Mouse (Mus musculus): Measurements from ENCODE around the gene Pex11b. TPM values are rescaled to one million over a fixed set of nuclear protein-coding genes. Genes with fewer than 3 reads are reported as not detected.
A peak's percentile ranks its signal among the peaks of the same experiment; 100 is the strongest.
"Not testable (repeated sequence)": the region's sequence is repeated elsewhere in the genome, so short reads cannot be mapped to it uniquely, and the experiment has no call there.

Gene Pex11b
- polyA plus RNA-seq, 2 experiments from 2014 or later = 56.4 to 70.5 TPM

GRCm38 (mm10) chr3:96623201-96623600 is 12.0 kb upstream of the Pex11b start:
- ATAC-seq = no peak

DNA sequence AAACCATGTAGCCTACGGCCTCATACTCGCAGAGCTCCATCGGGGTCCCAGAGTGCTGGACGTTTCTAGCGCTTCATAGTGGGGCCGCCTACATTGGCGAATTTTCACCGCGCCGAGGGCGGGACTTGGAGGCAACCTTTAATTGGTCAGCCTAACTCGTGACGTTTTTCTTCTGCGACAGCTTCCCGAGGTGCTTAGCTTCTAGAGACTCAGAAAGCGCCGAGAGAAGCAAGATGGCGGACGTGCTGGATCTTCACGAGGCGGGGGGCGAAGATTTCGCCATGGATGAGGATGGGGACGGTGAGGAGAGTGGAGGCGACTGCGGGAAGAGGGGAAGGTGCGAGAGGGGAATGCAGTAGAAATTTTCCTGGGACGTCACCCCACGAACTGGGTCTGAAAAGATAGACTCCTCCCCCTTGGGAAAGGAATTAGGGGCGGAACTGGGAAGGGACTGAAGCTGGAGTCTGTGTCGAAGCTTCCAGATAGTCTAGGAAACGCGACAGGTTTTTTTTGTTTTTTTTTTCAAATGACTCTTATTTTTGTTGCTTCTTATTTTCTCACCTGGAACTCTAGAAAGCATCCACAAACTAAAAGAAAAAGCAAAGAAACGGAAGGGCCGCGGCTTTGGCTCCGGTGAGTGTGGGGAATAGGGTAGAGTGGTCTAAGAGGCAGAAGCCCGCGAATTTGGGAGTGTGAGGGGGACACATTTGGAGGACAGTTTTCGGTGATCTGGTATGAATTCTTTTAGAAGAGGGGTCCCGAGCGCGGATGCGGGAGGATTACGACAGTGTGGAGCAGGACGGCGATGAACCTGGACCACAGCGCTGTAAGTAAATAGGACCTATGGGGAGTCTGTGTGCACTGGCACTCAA is 5.2 kb upstream of the Pex11b start, which contains the start of gene Rbm8a:
TSS of gene Rbm8a (plus strand) at position 205 of the 872 bp plus-strand sequence.
- ATAC-seq = peak; percentile 99

- no peak for ATAC-seq
Observed at GRCm38 (mm10) chr3:96632058-96632457, 3.1 kb upstream of the Pex11b start.

DNA sequence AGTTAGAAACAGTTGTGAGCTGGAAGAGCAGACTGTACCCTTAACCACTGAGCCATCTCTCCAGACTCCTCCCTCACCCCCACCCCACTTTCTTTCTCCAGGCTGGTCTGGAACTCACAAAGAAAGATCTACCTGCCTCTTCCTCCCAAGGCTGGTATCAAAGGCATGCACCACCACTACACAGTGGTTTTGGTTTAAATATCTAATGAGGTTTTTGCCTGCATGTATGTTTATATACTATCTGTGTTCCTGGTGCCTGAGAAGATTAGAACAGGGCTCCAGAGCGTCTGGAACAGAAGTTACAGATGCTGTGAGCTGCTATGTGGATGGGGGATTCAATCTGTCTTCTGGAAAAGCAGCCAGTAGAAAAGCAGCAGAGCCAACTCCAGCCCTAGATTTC is 1.2 kb upstream of the Pex11b start:
- ATAC-seq = no peak

DNA sequence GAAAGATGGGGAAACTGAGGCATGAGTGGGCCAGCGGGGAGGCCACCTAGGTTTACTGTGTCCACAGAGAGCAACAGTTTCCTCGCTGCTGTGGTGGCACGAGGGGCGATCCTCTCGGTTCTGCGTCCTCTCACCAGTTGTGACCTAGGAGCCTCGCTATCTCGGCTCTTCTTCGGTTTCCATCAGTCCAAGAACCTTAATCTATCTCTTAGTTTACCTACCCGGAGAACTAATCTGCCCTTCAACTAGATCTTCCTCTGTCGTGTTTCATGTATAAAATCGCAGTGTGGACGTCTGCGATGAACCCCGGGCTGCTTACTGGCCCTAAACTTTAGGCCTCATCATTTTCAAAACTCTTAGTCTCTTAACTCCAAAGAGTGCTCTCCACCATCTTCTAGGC is 730 bp downstream of the Pex11b start:
- ATAC-seq = no peak

DNA sequence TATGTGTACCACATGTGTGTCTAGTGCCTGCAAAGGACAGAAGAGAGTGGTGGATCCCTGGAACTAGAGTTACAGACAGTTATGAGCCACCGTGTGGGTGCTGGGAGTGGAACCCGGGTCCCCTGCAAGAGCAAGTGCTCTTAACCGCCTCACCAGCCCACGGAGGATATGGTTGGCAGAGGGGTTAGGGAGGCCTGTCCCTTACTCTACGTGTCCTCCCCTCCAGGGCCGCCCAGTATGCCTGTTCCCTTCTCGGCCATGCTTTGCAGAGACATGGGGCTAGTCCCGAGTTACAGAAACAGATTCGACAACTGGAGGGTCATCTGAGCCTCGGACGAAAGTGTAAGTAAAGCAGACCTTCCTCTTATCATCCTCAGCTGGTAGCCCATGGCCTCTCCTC is 1.3 kb downstream of the Pex11b start:
- ATAC-seq = no peak

DNA sequence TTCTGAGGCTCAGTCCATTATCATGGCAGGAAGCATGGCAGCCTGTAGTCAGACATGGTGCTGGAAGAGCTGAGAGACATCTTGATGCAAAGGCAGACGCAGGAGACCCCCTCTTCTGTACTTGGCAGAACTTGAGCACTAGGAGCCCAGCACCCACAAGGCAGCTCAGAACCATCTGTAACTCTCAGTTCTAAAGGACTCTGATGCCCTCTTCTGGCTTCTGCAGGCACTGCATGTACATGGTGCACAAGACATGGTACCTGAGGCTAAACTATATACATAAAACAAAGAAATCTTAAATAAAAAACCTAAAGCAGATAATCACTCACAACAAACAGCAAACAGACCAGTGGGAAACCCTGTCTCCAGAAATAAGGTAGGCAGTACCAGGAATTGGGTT is 4.0 kb downstream of the Pex11b start:
- peak; percentile 47 for ATAC-seq

DNA sequence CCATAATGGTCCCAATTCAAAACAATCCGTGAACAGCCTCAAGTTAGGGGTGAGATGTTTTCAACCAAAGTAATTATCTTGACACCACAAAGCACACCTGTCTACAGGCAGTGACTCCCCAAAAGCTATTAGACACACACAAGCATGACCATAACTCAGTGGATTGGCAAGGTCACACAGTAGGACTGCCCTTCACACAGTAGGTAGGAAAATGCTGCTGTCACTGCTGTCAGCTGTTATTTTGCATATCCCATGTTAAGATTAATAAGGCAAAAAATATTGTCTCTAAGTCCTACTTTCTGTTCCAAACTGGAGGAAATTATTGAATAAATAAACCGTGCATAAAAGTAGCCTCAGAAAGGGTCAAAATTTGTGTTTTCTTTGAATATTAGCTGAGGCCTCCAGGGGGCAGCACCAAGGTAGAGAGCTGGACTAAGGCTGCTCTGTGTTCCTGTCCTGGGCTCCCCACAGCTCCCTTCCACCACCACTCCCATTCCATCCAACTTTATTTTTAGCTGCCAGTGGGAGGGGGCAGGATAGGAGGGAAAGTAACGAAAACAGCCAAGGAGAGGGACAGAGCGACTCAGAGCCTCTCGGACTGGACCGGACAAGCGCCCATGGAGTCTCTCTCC is 10.0 kb downstream of the Pex11b start, which contains the start of gene Itga10:
TSS of gene Itga10 (plus strand) at position 567 of the 632 bp plus-strand sequence.
- no peak for ATAC-seq

DNA sequence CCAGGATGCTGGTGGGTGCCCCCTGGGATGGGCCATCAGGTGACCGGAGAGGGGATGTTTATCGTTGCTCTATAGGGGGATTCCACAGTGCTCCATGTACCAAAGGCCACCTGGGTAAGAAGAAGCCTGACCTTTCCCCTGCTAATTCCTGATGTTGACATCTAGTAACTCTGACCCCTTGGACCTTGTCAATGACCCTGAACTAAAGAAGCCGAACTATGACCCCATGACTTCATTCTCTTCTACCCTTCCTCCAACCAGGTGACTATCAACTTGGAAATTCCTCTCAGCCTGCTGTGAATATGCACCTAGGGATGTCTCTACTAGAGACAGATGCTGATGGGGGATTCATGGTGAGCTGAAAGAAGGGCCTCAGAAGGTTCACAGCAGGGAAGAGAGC is 12.2 kb downstream of the Pex11b start:
- no peak for ATAC-seq

DNA sequence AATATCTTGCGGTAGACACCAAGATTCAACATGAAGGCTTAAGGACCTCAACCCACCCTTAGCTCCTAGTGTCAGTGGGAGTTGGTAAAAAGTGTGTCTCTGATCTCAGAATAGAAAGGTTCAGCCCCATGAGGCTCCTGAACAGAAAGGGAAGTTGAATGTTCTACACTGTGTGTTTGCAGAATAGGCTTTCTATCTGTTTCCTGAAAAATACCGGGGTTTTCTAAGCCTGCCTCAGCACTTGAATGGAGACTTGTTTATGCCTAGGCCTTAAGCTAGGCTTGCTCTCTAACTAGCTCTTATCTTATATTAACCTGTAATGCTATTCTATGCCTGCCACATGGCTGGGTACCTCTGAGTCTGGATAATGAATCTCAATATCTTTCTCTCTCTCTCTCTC is 25.7 kb downstream of the Pex11b start:
- no peak for ATAC-seq

- no peak for ATAC-seq
Observed at GRCm38 (mm10) chr3:96662731-96663316, 27.6 kb downstream of the Pex11b start.

- peak; percentile 79 for ATAC-seq
Observed at GRCm38 (mm10) chr3:96663432-96664239, 28.5 kb downstream of the Pex11b start.

GRCm38 (mm10) chr3:96665732-96666363 is 30.7 kb downstream of the Pex11b start:
- ATAC-seq = not testable (repeated sequence)

GRCm38 (mm10) chr3:96666916-96667315 is 31.7 kb downstream of the Pex11b start:
- ATAC-seq = no peak

DNA sequence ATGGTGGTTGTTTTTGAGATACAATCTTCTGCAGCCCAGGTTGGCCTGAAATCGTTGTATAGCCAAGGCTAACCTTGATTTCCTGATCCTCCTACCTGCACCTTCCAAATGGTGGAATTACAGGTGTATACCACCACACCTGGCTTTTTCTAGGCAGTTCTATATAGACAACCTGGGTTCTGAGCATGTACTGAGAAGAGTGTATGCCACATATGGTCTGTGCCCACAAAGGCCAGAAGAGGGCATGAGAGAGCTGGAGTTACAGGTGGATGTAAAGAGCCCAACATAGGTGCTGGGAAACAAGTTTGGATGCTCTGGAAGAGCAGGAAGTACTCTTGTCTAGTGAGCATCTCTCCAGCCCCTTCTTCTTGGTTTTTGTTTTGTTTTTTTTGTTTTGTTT is 32.1 kb downstream of the Pex11b start:
- no peak for ATAC-seq

DNA sequence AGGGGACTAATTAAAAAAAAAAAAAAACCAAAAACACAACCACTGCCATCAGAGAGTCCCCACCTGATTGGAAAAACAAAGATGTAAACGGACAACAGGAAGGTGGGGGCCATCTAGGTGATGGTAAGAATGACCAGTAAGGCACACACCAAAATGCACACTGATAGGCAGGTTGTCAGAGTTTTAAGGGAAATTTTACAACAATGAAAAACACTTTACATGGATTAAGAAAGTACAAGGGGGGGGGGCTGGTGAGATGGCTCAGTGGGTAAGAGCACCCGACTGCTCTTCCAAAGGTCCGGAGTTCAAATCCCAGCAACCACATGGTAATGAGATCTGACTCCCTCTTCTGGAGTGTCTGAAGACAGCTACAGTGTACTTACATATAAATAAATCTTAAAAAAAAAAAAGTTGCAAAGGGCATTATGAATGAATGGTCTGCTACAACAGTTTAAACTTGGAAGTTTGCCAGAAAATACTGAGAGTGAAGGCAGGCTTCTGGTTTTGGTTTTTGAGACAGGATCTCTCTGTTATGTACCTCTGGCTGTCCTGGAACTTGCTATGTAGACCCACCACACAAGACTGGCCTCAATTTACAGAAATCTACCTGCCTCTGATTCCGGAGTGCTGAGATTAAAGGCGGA is 33.4 kb downstream of the Pex11b start:
- ATAC-seq = no peak

DNA sequence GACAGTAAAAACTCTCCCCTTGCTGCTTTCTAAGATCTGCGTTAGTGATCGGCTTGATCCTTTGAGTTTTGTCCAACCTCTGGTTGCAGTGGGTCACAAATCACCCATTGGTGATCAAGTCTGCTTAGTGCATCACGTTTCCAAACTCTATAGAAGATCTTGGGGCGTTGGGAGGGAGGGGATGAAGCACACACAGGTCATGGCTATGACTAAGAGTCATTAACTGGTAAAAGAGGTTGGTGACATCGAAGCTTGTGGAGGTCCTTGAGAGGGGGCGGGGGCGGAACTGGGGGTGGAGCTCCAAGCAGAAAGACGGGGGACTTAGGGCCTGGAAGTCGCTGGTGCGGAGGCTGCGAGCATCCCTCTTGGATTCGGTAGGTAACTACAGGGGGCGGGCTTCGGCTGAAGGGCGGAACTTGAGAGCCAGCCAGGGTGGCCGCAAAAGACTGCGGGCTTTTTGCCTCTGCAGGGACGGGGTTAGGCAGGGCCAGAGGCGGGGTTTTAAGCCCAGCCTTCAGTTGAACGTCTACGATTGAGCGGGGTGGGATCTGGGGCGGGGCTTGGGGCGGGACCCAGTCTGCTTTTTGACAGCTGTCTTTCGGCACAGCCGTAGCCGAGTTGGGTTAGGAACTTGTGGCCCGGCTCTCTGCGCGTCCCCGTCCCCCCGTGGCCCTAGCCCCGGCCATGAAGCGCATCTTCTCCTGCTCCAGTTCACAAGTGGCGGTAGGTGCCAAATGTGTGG is 34.7 kb downstream of the Pex11b start, which contains the start of gene Ankrd35:
TSS of gene Ankrd35 (plus strand) at position 405 of the 742 bp plus-strand sequence.
- ATAC-seq = peak; percentile 96

DNA sequence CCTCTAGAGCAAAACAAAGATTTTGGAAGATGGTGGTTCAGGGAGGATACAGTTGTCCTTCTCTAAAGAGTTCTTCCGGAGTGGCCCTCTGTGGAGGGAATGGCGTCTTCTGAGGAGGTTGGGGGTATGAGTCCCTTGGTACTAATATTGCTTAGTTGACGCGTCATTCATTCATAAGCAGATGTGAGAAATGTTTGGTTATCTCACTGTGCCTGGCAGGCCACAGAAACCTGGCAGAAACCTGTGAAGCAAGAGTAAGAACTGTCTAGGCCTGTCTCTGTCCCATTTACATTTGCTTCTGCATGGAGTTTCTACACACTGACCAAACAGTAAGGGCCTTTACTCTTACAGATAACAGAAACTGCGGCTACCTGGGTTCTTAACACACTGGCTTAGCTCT is 36.3 kb downstream of the Pex11b start:
- ATAC-seq = no peak

GRCm38 (mm10) chr3:96673514-96673913 is 38.3 kb downstream of the Pex11b start:
- no peak for ATAC-seq

DNA sequence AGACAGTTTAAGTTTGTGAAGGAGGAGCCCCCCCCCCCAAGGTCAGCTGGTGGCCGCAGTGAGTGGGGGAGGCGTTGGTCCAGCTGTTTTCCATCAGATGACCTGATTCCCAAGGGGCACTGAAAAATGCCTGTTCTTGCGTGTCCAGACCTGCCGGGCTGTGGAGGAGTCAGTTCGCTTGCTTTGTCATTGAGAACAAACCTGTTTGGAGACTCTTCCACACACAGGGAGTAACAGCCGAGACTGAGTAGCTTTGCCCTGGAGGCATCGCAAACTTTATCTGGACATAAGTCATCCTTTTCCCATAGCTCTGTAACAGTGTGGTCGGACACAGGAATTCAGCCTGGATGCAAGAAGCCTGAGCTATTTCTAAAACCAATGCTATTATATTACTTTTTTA is 39.3 kb downstream of the Pex11b start:
- ATAC-seq = no peak

GRCm38 (mm10) chr3:96675171-96675570 is 40.0 kb downstream of the Pex11b start:
- ATAC-seq = peak; percentile 90

Data from CD4-positive, CD25-positive, alpha-beta regulatory T cell, adult 4 months (primary cell).